17 mouse cellular contexts compared by ENCODE assay signal in the genomic region with DNA sequence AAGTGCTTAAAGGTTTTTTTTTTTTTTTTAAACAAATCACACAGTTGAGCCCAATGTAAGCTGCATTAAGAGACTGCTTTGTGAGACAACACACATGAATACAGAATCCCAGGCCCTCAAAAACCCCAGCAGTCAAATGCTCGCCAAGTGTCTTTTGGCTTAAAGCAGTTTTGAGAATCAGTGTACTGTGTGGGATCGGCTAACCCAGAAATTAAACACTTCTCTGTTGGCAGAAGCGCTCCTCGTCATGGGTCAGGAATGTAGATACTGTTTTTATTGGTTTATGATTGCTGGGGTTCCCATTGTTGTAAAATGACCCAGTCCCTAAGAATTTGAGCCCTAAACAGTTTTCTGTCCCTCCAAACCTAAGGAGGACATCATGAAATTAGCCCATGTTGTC.
DNase-seq lines count a peak whose midpoint lies in the region; ATAC-seq and TF ChIP-seq lines count a peak whose summit lies in the region.
"Had no signal": no experiment of that assay in that cellular context is flagged by ENCODE, and none has a peak within 500 bp of the region (broad histone marks: within the 10 kb centered on the region; RNA-seq: fewer than 3 reads in every experiment).

No protein-coding gene starts in this region.

- H3K4me3 ChIP-seq in heart, adult 2 months = no peak overlapping the region
- no peak overlapping the region for H3K4me3 ChIP-seq in heart, embryonic 13.5 days
- H3K4me3 ChIP-seq: midbrain, embryonic 12.5 days had no signal

- no peak overlapping the region for H3K4me2 ChIP-seq in heart, embryonic 13.5 days
- H3K4me2 ChIP-seq: hindbrain, embryonic 14.5 days; midbrain, embryonic 12.5 days had no signal

- WGBS in heart, adult 2 months = 60% methylated on average over 4 of the region's 4 CpGs
- 53% methylated on average over 4 of the region's 4 CpGs for WGBS in heart, embryonic 13.5 days

- no peak for DNase-seq in heart, adult 2 months
- no peak for DNase-seq in heart, postnatal 36 days
- DNase-seq in lung, postnatal 10 days = peak; percentile 50
- no peak for DNase-seq in lung, postnatal 36 days
- no peak for DNase-seq in left cerebral cortex, adult 9 months (ENCODE audit: low spot score in 2 of 2)
- DNase-seq in spleen, postnatal 4 days (ENCODE audit: low spot score in 2 of 2) = no peak
- DNase-seq: gastrocnemius, postnatal 36 days; kidney, adult 2 months; kidney, postnatal 36 days; left cerebral cortex, postnatal 4 days; right cerebral cortex, postnatal 25 days; thymus, postnatal 25 days had no signal

- peaks cover 4% of the 10 kb centered on the region for H3K4me1 ChIP-seq in heart, adult 2 months (ENCODE audit: control insufficient read depth, insufficient read depth, low read length)
- H3K4me1 ChIP-seq in heart, embryonic 13.5 days = peaks cover 34% of the 10 kb centered on the region
- H3K4me1 ChIP-seq: midbrain, embryonic 12.5 days had no signal

- no peaks in the 10 kb centered on the region for H3K9me3 ChIP-seq in heart, embryonic 13.5 days
- H3K9me3 ChIP-seq: midbrain, embryonic 12.5 days had no signal

- no peak overlapping the region for H3K9ac ChIP-seq in heart, adult 2 months (ENCODE audit: low read depth, low read length)
- H3K9ac ChIP-seq in heart, embryonic 13.5 days = no peak overlapping the region
- H3K9ac ChIP-seq: hindbrain, embryonic 14.5 days; midbrain, embryonic 12.5 days had no signal

- no peaks in the 10 kb centered on the region for H3K27me3 ChIP-seq in heart, adult 2 months (ENCODE audit: control insufficient read depth, insufficient read depth, low read length)
- H3K27me3 ChIP-seq in heart, embryonic 13.5 days (replicated peaks) = no peaks in the 10 kb centered on the region
- H3K27me3 ChIP-seq: midbrain, embryonic 12.5 days had no signal

- no peak for TF ChIP-seq CTCF in heart, adult 2 months (IDR thresholded peaks at IDR 0.05)

- H3K79me2 ChIP-seq in heart, adult 2 months (replicated peaks; ENCODE audit: control insufficient read depth, insufficient read depth, low read length) = no peaks in the 10 kb centered on the region

- intact Hi-C loops in heart, adult 2 months (cut with DNase I) = no loop called here
- intact Hi-C loops in heart, postnatal 36 days (cut with DNase I) = no loop called here

- no peaks in the 10 kb centered on the region; the same call in none of the 2 replicates for H3K36me3 ChIP-seq in heart, adult 2 months (ENCODE audit: control insufficient read depth, insufficient read depth, low read length)
- no peaks in the 10 kb centered on the region for H3K36me3 ChIP-seq in heart, embryonic 13.5 days
- H3K36me3 ChIP-seq: midbrain, embryonic 12.5 days had no signal

- ATAC-seq in heart, embryonic 13.5 days (ENCODE audit: extremely low read depth, insufficient number of reproducible peaks, low FRiP score, low TSS enrichment) = no peak
- ATAC-seq: activated CD4-positive, CD25-positive, alpha-beta regulatory T cell, adult 4 months; forebrain, embryonic 16.5 days had no signal

- TF ChIP-seq POLR2A in heart, adult 2 months (IDR thresholded peaks at IDR 0.05; ENCODE audit: insufficient read depth, low read depth, low read length) = no peak

- peak overlapping the region; percentile 12 for H3K27ac ChIP-seq in heart, adult 2 months
- peak overlapping the region; percentile 87 for H3K27ac ChIP-seq in heart, embryonic 13.5 days (replicated peaks)
- H3K27ac ChIP-seq: hindbrain, embryonic 14.5 days; midbrain, embryonic 12.5 days had no signal

- TF ChIP-seq EP300 in heart, adult 2 months (IDR thresholded peaks at IDR 0.05; ENCODE audit: insufficient read depth, low read depth, low read length) = no peak
